Mouse (Mus musculus) adrenal gland, postnatal 0 days (tissue): ENCODE data around the gene Cuedc2. TPM values are rescaled to one million over a fixed set of nuclear protein-coding genes. Genes with fewer than 3 reads are reported as not detected.

Experiments
- microRNA-seq: library from miRNA; unstranded; fragments of <30 nt; microRNA quantifications from one replicate; pipeline ENCODE4, GENCODE M21; 2016; ENCODE audit warnings: borderline replicate concordance; ENCODE audit not compliant: insufficient number of aligned reads
- polyA plus RNA-seq: library from polyadenylated mRNA; unstranded; fragments of >200 nt; fragmentation: Nextera tagmentation; extraction: Ambion mirVana; gene quantifications from 2 replicates; pipeline ENCODE4 v1.2.1, GENCODE M21; 2015

The Cuedc2 gene
- 138 and 176 TPM in 2 replicates for polyA plus RNA-seq

GRCm38 (mm10) chr19:46338331-46338936 is at the start of gene Cuedc2:
Cuedc2 (minus strand) TSS chr19:46338702.

DNA sequence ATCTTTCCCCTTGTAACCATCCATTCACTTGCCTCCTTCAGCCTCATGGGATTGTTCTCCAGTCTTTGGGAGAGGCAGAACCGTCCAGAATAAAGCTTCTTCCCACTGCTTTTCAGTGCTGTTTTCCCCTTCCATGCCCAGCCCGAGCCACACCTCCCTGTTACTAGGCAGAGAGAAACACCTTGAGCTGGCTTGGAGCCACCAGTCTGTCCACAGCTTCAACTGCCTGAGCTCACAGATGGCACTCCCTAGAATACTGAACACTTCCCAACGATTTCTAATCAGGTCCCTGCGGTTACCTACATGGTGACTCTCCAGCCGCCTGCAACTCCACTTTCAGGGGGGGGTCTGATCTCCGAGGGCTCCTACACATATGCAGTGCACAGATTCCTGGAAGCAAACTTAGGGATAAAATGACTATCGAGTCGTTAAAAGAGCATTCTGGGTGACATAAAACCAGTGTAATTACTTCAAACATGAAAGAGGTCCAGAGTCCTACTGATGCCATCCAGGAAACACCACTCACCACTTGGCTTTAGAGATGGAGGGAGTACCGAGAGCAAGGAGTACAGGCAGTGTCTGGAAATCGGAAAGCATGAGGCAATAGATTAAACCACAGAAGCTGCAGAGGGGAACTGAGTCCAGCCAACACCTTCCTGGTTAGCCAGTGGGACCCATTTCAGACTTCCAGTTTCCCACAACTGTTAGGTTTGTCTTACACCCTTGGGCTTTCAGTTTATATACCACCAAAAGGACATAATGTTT is 11.8 kb upstream of the Cuedc2 start, which contains the start of gene 2310034G01Rik:
TSS of gene 2310034G01Rik (minus strand) at position 135 of the 765 bp plus-strand sequence.

GRCm38 (mm10) chr19:46328081-46329030 is 10.1 kb downstream of the Cuedc2 start, which contains the start of gene Fbxl15:
Fbxl15 (plus strand) TSS chr19:46328184.

DNA sequence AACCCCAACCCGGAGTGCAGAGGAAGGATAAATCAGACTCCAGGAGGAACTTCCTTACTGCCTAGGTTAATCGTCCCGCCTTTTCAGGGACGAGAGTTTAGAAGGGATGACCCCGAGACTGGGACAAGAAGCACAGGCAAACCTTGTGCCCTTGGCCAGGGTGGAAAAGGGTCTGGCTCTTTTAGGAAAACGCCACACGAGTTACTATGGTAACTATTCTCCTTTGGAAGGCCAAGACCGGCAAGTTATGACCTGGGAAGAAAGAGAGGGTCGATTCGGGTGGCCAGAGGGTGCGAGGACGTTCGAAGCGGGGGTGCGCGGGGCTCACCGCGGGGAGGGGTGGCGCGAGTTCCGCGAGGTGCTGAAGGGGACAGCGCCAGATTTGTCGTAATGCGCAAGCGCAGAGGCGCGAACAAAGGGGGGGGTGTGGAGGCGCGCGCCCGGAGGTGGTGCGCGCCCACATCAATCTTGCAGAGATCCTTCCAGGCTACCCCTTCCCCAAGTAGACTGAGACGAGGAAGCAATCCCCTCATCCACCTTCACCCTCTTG is 11.7 kb downstream of the Cuedc2 start, which contains the start of gene Psd:
TSS of gene Psd (minus strand) at position 401 of the 550 bp plus-strand sequence.

GRCm38 (mm10) chr19:46304216-46304841 is 34.2 kb downstream of the Cuedc2 start, which contains the start of gene Nfkb2:
Nfkb2 (plus strand) TSS chr19:46304320.

Small RNAs within 50 kb of the gene (microRNA-seq; reads per million reads assigned to microRNA genes)
- not detected for gene Mir146b

Other genes starting within 250 kb of the Cuedc2 start
- gene Elovl3, start 206.8 kb downstream of the Cuedc2 start, polyA plus RNA-seq = not detected in 2 replicates
- 0.11 TPM in 1 of 2 replicates, not detected in the other for gene Pitx3, start 190.4 kb downstream of the Cuedc2 start, polyA plus RNA-seq
- gene Gbf1, start 186.2 kb downstream of the Cuedc2 start, polyA plus RNA-seq = 19.8 and 31.0 TPM in 2 replicates
- 7.4 and 10.3 TPM in 2 replicates for gene Nfkb2, start 34.4 kb downstream of the Cuedc2 start, polyA plus RNA-seq
- gene Psd, start 11.5 kb downstream of the Cuedc2 start, polyA plus RNA-seq = 6.5 and 11.7 TPM in 2 replicates
- gene Fbxl15, start 10.5 kb downstream of the Cuedc2 start, polyA plus RNA-seq = 22.1 and 22.2 TPM in 2 replicates
- 3.7 and 5.1 TPM in 2 replicates for gene Mfsd13a, start 2.4 kb upstream of the Cuedc2 start, polyA plus RNA-seq
- 1.7 and 2.6 TPM in 2 replicates for gene 2310034G01Rik, start 11.6 kb upstream of the Cuedc2 start, polyA plus RNA-seq
- gene Actr1a, start 57.0 kb upstream of the Cuedc2 start, polyA plus RNA-seq = 79.3 and 83.6 TPM in 2 replicates
- 11.3 and 13.9 TPM in 2 replicates for gene Sufu, start 58.2 kb upstream of the Cuedc2 start, polyA plus RNA-seq
- 20.1 and 23.5 TPM in 2 replicates for gene Trim8, start 163.0 kb upstream of the Cuedc2 start, polyA plus RNA-seq
- 91.7 and 97.8 TPM in 2 replicates for gene Arl3, start 234.5 kb upstream of the Cuedc2 start, polyA plus RNA-seq
- gene Sfxn2, start 234.7 kb upstream of the Cuedc2 start, polyA plus RNA-seq = 7.8 and 8.0 TPM in 2 replicates